Mouse (Mus musculus): ENCODE results near the gene Fam222a. TPM values are rescaled to one million over a fixed set of nuclear protein-coding genes. Genes with fewer than 3 reads are reported as not detected.
A peak's percentile ranks its signal among the peaks of the same experiment; 100 is the strongest.

Fam222a gene
- polyA plus RNA-seq, 1 experiment from 2014 or later: 1.6 TPM

- 36% methylated on average over 10 of the region's 10 CpGs for WGBS
- H3K9ac ChIP-seq (ENCODE audit: low read length): peak overlapping the region; percentile 72
- H3K9me3 ChIP-seq (replicated peaks; ENCODE audit: control insufficient read depth, low read length): no peaks in the 10 kb centered on the region
- H3K4me1 ChIP-seq (ENCODE audit: control insufficient read depth, insufficient read depth, low read length): peaks cover 8% of the 10 kb centered on the region; the same call in 1 of the 2 replicates
- no peak for ATAC-seq (ENCODE audit: insufficient read depth, low FRiP score)
- H3K4me3 ChIP-seq (replicated peaks; ENCODE audit: low read length): peak overlapping the region; percentile 65
- H3K36me3 ChIP-seq (ENCODE audit: control insufficient read depth, insufficient read depth, low read length): no peaks in the 10 kb centered on the region
- peak overlapping the region; percentile 96 for H3K4me2 ChIP-seq (ENCODE audit: low read depth, low read length)
- H3K27ac ChIP-seq (ENCODE audit: low read length): no peak overlapping the region
- H3K27me3 ChIP-seq (ENCODE audit: control insufficient read depth, insufficient read depth, low read length): peaks cover 16% of the 10 kb centered on the region
These were observed 89.6 kb downstream of the Fam222a start for GRCm38 (mm10) chr5:114657426-114657825.

- H3K27ac ChIP-seq (ENCODE audit: low read length): no peak within 1 kb of the TSS
- peak within 1 kb of the TSS; percentile 96 for H3K4me2 ChIP-seq (ENCODE audit: low read depth, low read length)
- no peaks in the 10 kb centered on the region for H3K9me3 ChIP-seq (replicated peaks; ENCODE audit: control insufficient read depth, low read length)
- peaks cover 16% of the 10 kb centered on the region for H3K27me3 ChIP-seq (ENCODE audit: control insufficient read depth, insufficient read depth, low read length)
- 1% methylated on average over 27 of the region's 47 CpGs for WGBS
- peak; percentile 56 for ATAC-seq (ENCODE audit: insufficient read depth, low FRiP score)
- peak within 1 kb of the TSS; percentile 72 for H3K9ac ChIP-seq (ENCODE audit: low read length)
- H3K36me3 ChIP-seq (ENCODE audit: control insufficient read depth, insufficient read depth, low read length): no peaks in the 10 kb centered on the region
- peaks cover 8% of the 10 kb centered on the region; the same call in 1 of the 2 replicates for H3K4me1 ChIP-seq (ENCODE audit: control insufficient read depth, insufficient read depth, low read length)
- peak within 1 kb of the TSS; percentile 65 for H3K4me3 ChIP-seq (replicated peaks; ENCODE audit: low read length)
These were observed 90.4 kb downstream of the Fam222a start, which contains the start of gene Trpv4 for GRCm38 (mm10) chr5:114658255-114658654. Gene Trpv4 (minus strand): TSS chr5:114658421.

- Histone ChIP-seq H3K36me3 (ENCODE audit: control insufficient read depth, insufficient read depth, low read length) (no peaks in the 10 kb centered on the region), H3K27me3 (ENCODE audit: control insufficient read depth, insufficient read depth, low read length) (peaks cover 16% of the 10 kb centered on the region), H3K9ac (ENCODE audit: low read length) (no peak overlapping the region), H3K9me3 (replicated peaks; ENCODE audit: control insufficient read depth, low read length) (no peaks in the 10 kb centered on the region), H3K4me2 (ENCODE audit: low read depth, low read length) (no peak overlapping the region), H3K27ac (ENCODE audit: low read length) (no peak overlapping the region), H3K4me3 (replicated peaks; ENCODE audit: low read length) (no peak overlapping the region), H3K4me1 (ENCODE audit: control insufficient read depth, insufficient read depth, low read length) (peaks cover 8% of the 10 kb centered on the region)
- WGBS: 58% methylated on average over 6 of the region's 6 CpGs
- ATAC-seq (ENCODE audit: insufficient read depth, low FRiP score): no peak
These were observed 93.2 kb downstream of the Fam222a start for GRCm38 (mm10) chr5:114661029-114661428.

Other genes starting within 250 kb of the Fam222a start
- gene Kctd10, start 187.5 kb upstream of the Fam222a start, polyA plus RNA-seq (2015; fragmentation: Nextera tagmentation; extraction: Ambion mirVana): 145 and 161 TPM in 2 replicates
- 42.5 and 48.1 TPM in 2 replicates for gene Ube3b, start 187.4 kb upstream of the Fam222a start, polyA plus RNA-seq (2015; fragmentation: Nextera tagmentation; extraction: Ambion mirVana)
- 30.6 and 31.3 TPM in 2 replicates for gene Mmab, start 124.0 kb upstream of the Fam222a start, polyA plus RNA-seq (2015; fragmentation: Nextera tagmentation; extraction: Ambion mirVana)
- 56.3 and 60.1 TPM in 2 replicates for gene Mvk, start 123.7 kb upstream of the Fam222a start, polyA plus RNA-seq (2015; fragmentation: Nextera tagmentation; extraction: Ambion mirVana)
- 2.8 and 3.7 TPM in 2 replicates for gene Trpv4, start 90.4 kb downstream of the Fam222a start, polyA plus RNA-seq (2015; fragmentation: Nextera tagmentation; extraction: Ambion mirVana)
- 208 and 281 TPM in 2 replicates for gene Gltp, start 123.0 kb downstream of the Fam222a start, polyA plus RNA-seq (2015; fragmentation: Nextera tagmentation; extraction: Ambion mirVana)
- 9.3 and 9.4 TPM in 2 replicates for gene Tchp, start 139.7 kb downstream of the Fam222a start, polyA plus RNA-seq (2015; fragmentation: Nextera tagmentation; extraction: Ambion mirVana)
- 12.7 and 13.1 TPM in 2 replicates for gene Ankrd13a, start 206.7 kb downstream of the Fam222a start, polyA plus RNA-seq (2015; fragmentation: Nextera tagmentation; extraction: Ambion mirVana)
- 35.9 and 42.0 TPM in 2 replicates for gene Git2, start 207.5 kb downstream of the Fam222a start, polyA plus RNA-seq (2015; fragmentation: Nextera tagmentation; extraction: Ambion mirVana)